Mouse (Mus musculus) lung, postnatal 4 days (tissue): ENCODE measurements around the gene Tmem74b.

Source experiments
- DNase-seq, 2 experiments: peaks; one replicate each; pipeline ENCODE4 v3.0.0; 2021

Gene Tmem74b

DNA sequence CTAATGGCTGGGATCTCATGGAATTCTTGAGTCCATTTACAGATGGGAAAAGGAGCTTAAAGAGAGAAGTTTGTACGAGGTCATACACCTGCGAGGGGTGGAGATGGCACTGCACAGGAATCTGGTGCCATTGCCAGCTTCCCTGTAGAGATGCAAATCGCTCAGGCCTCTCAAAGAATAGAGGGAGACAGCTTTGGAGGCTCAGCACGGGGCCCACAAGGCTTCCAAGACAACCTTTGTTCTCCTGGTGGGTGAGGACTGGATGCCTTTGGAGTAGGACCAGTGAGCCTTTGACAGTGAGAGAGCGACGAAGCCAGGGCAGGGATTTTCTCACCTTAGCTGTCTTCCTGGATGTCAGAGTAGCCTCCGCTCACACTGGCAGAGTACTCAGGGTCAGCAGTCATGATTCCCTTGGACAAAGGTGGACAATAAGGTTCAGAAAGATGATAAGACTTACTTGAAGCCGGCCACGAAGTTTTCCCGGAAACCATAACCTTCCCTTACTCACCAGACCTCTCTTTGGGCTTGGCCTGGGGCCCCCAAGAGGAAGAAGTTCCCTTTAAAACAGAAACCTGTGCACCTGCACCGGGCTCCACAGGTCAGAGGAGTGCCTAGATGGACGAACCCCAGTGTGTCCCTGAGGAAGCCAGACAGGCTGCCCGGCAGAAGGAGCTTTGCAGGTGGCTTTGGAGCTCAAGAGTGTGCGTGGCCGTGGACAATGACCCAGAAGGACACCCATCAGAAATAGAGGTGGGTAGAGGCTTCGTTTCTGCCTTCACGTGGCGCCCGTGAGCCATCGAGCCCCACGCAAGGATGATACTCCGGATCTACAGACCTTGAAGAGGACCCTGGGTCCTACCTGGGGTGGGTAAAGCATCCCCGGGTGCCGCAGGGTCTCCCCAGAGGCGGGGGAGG lies at the start of gene Tmem74b:
Gene Tmem74b (plus strand): TSS at position 778 of the 915 bp plus-strand sequence.
- no peak for DNase-seq

DNA sequence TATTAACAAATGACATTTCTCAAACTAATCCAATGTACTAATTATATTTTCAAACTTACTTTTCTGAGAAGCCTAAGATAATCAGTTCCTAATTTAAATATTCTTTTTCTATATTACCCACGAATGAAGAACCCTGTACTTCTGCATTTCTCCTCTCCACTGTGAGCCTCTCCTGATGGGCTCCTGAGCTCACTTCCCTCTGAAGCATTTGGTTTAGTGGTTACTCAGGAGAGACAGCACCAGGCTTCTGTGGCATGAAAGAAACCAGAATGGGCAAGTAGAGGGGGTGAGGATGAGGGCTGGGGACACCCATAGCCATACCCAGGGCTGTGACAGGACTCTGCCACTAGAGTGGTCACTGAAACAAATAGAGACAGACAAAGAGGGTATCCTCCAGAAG lies 49.8 kb upstream of the Tmem74b start:
- no peak for DNase-seq

DNA sequence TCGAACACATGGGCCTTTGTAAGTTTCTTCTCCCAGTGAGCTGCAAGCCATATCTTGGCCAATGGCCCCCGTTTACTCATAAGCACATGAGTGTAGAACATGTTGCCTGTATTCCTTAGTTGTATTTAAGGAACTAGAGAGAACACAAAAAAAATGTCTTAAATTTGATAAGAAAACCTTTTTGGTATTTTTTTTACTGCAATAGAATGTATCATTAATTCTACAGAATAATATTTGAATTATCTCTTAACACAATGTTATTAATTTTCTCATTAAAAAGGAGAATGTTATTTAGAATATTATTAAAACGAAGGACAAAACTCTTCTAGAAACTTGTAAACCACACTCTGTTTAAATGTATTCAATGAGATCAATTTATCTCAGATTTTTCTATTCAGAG lies 33.4 kb upstream of the Tmem74b start, which contains the start of gene Rad21l:
Gene Rad21l (minus strand): TSS at position 101 of the 400 bp plus-strand sequence.
- DNase-seq: no peak

DNA sequence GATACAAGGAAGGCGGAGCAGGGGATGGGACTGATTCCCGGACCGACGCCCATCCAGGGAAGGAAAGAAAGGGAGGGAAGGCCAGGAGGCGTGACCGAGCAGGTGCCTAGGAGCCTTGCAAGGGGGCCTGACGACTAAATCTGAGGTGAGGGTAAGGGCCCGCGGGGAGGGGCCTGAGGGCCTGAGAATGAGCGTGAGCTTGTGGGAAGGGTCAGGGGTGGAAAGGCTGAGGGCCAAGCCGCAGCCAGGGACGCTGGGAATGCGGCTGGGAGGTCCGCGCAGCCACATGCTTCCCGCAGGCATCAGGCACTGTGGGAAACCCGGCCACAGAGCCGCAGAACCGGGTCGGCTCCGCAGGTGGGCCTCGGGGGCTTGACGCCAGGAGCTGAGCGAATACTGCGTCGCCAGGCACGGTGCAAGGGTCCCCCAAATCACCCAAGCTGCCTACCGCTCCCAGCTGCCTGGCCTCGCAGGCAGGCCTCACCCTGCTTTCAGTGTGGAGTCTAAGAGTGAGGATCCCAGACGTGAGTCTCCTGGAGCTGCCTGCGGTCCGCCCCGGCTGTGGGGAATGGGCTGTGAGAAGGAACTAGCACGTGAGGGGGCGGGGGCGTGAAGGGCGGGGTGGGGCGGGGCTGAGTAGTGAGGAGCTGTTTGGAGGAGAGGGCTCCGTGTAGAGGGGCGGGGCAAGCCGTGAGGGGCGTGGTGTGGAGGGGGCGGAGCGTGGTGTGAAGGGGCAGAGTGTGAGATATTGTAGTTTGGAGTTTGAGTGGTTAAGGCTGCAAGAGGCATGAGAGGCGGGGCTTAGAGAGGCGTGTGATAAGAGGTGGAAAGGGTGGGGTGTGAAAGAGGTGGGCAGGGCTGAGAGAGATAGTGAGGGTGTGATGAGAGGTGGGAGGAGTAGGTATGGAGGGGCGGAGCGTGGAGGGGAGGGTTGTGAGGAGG lies 31.5 kb upstream of the Tmem74b start:
- DNase-seq: no peak

DNA sequence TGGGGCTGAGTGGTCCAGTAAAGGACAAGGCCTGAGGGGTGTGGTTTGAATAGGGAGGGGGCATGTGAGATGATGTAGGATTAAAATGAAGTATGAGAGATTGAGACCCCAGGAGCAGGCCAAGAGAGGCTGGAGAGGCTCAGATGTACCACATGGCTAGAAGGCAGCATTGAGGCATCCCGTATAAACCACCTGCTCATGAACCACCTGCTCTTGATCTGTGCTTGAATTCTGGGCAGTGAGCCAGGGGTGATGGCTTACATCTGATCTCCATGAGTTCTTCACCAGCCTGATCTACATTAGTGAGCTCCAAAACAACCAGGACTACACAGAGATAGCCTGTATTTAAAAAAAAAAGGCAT lies 30.9 kb upstream of the Tmem74b start:
- DNase-seq: no peak

DNA sequence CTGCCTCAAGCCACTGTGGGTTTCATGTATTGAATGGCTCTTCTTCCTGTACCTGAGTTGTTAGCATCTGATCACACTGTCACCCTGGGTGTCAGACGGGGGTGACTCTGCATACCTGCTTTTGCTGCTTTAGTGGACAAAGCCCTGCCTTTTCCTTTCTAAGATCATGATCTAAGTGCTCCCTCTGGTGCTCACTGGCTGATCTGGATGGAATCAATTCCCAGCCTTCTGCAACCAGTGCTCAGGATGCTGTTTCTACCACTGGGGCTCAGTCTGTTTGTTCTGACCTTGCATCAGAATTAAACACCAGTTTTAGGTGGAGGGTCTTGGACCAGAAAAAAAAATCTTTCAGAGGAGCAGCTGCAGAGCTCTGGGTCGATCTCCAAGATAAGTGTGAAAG lies 25.6 kb upstream of the Tmem74b start:
- DNase-seq: no peak

DNA sequence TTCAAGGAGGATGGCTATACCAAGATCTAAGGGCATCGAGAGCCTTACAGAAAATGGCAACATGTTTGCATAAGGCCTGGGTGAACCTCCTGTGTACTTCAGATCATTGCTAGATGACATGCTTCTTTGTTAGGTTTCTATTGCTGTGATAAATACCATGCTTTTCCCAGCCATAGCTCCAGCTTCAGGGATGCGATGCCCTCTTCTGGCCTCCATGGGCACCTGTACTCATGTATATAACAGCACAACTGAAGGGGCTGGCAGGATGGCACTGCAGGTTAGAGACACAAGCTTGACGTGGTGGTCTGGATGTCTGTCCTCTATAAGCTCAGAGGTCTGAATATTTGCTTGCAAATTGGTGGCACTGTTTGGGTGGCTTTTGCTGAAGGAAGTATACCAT lies 19.5 kb upstream of the Tmem74b start:
- DNase-seq: peak in 1 of 2 experiments; percentile 27

DNA sequence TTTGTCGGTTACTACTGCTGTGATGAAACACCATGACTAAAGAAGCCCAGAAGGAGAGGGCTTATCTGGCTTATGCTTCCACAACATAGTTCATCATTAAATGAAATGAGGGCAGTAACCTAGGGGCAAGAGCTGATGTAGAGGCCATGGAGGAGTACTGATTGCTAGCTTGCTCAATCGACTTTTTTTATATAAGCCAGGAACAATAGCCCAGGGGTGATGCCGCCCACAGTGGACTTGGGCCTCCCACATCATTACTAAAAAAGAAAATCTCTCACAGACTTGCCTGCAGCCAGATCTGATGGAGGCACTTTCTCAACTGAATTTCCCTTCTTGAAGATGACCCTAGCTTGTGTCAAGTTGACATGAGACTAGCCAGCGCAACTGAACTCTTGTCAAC lies 18.8 kb upstream of the Tmem74b start:
- no peak for DNase-seq

DNA sequence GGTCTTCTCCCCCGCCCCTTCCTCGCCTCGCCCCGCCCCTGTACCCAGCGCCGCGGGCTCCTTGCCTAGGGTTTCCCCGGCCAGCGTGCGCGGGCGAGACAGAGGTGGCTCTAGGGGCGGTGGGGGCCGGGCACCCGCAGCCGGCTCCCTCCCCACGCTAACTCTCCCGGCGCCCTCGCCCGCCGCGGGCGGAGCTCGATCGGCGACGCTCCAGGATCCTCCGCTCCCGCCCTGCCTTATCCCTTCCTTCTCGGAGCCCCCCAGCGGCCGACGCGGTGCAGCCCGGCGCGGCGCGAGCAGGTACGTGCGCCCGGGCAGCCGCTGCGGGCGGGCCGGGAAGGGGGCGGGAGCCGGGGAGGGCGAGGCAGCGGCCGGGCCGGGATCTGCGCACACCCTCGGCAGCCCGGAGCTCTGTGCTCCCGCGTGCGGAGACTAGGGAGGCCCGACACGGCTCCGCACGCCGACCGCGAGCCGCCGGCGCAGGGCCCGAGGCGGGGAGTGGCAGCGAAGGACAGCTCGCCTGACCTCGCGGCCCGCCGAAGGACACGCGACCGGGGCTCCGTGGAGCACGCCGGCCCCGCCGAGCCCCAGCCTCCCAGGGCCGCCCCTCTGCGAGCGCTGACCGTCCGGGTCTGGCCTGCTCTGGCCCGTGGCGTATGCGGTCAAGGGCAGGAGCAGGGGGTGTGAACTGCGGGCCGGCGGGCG lies 490 bp downstream of the Tmem74b start:
- DNase-seq: peak; percentile 36 to 53

DNA sequence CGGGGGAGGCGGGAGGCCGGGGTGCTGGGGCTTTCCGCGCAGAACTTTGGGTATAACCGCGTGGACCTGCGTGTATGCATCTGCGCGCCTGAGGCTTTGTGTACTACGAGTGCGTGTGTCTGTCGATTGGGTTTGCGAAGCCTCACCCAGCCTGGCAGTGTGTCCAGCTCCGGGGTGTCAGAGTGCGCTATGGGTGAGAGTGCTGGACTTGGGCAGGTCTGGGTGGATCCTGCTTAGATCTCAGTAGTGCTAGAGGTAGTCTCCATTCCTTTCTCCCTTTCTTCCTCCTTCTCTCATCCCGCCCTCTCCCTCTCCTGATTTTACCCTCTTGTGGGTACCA lies 1.0 kb downstream of the Tmem74b start:
- DNase-seq: no peak

DNA sequence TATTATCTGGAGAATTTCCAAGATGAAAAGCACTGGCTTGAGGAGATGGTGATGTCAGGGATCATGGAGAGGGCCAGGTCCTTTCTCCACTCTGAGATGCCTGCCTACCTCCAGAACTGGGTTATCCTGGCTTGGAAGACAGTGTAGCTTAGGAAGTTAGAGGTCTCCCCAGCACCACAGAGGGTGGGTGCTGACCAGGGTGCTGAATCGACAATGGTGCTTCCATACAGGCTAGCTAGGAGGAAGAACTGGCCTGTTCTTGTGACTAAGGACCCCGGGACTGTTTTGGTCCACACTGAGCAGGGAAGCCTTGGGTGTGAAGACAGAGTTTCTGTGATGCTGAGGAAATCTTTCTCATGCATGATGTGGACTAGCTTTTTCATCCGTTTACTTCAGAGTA lies 10.8 kb downstream of the Tmem74b start:
- DNase-seq: peak in 1 of 2 experiments; percentile 24

DNA sequence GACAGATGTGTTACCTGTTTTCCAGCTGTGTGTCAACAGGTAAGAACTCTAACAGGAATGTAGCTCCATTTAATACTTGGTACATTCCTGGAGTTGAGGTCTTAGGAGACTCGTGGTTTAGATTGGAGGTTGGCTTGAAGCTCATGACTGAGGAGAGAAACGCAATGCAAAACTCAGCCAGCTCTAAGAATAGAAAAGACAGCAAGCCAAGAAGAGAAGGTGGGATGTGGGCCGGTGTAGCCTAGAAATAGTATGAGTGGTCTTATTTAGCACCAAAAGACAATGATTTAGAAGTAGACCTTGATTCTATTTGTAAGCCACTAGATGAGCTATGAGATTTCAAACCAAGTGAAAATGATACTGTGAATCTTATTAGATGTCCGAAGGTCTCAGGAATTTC lies 13.7 kb downstream of the Tmem74b start:
- no peak for DNase-seq

DNA sequence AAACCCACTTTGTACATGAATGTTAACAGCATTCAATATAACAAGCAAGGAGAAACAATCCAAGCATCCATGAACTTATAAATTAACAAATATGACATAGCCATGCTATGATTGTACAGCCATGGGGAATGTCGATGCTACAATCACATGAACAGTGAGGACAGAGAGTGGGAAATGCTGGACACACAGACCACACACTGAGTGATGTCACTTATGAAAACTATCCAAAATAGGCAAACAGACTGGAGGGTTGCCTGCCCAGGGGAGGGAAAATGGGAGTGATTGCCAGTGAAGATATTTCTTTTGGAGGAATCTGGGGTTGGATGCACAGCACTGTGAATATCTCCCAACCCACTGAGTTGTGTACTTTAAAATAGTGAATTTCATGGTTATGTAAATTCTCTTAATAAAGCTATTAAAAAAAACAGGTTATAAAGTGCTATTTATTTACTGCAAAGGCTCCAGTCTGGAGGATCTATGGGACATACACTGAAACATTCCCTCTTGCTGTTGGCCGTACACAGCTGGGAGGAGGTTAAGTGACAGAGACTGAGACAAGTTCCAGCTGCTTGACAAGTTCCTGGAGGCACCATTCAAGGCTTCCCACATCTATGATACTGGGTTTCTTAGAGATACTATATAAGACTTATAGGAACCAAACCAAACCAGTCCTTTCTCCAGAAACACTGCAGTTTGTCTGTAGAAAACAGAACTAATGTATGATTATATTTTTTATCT lies 14.7 kb downstream of the Tmem74b start:
- DNase-seq: no peak

DNA sequence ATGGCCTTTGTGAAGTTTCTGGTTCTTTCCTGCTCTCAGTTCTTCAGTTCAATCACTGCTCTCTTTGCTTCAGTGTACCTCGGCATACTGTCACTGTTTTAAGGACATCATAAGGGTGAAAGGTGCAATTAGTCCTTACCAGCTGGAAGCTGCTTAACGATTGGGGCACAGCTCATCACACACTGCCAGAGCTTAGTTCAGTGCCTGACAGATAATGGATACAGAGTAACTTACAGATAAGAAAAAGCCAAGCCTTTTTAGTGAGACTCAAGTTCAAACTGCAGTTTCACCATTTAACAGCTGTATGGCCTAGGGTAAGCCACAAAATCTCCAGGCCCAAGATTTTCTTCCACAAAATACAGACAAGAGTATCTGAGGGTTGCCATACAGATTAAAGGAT lies 22.3 kb downstream of the Tmem74b start:
- no peak for DNase-seq

DNA sequence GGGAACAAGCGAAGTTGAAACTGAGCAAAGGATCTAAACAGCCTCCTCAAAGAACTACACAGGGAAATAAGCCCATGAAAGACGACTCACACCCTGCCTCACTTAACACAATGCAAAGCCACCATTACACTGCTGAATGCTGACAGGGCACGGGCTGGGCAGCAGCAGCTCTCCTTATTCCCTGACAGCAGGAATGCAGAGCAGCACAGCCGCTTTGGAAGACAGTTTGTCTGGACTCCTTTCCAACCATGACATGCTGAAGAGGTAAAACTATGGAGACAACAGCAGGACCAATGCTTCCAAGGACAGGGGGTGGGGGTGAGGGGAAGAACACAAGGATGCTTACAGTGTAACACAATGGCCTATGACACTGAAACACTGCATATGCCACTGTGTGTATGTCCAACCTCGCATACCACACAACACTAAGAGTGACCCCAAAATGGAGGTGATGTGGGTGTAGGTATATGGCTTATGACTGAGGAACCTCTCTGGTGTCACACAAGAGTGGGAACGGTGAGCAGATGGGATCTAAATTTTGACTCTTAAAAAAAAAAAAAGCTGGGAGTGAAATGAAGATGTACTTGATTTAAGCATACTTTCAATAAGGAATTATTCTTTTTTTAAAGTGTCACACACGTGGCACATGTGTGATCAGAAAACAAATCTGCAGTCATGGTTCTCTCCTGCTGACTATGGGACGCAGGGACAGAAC lies 31.5 kb downstream of the Tmem74b start:
- no peak for DNase-seq

DNA sequence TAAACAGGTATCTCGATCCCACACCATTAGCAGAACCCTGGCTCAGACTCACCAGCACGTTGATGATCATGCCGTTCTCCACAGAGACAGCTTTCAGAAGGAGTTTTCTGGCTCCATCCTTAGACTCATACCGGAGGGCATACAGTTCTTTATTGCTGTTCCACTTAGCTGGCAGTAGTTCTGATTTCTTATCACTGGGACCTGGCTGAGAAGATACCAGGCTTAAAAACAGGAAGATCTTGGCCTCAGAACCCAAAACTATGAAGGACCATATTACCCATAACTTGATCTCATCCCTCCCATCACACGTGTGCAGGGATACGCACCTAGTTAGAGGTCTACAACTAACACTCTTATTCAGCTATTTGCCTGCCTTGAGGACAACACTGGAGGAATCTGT lies 33.6 kb downstream of the Tmem74b start:
- no peak for DNase-seq

DNA sequence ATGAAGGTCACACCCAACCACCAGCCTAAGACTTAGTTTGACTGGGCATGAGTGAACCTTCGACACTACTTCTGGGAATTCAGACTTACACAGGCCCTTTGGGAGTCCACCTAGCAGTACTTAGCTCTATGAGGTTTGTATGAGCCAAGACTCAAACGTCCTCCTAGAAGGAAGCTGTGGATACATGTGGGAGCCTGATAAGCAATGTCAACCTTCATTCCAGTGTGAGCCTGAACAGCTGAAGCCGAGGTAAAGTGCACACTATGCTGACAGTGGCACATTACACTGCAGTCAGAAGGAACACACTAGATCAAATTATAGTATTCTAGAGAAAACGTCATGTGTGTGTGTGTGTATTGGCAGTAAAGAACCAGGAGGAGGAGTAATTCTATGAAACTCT lies 36.7 kb downstream of the Tmem74b start:
- no peak for DNase-seq

DNA sequence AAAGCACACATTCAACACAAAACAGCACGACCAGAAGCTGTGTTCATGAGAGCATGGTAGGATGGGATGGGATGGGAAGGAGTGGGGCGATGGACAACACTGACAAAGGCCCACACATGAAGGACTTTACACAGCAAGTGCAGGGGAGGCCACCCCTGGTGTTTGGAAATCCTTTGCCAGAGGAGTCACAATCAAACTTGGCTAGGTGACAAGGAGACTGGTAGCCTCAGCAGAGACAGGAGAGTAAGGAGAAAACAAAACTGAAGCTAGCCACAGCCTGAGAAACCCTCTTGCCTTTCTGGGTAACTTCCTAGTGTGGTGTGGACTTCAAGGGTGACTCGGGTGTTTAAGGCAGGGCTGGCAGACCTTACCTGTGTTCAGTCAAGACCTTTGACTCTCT lies 37.3 kb downstream of the Tmem74b start:
- no peak for DNase-seq

DNA sequence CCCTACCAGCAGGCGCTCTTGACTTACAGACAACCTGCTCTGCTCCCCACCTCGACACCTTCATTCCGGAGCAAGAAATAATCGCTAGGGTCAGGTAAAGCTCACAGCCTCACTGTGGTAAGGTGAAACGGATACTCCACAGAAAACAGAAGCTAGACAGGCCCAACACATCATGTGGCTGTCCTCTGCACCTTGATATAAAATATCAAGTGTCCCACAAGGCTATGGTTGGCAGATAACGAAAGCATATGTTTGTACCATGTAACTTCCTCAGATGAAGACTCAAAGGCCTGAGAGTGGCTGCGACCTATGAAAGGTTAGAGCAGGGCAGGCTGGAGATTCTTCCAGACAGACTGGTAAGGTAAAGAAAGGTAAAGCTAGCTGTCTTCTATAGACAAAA lies 37.7 kb downstream of the Tmem74b start:
- no peak for DNase-seq

DNA sequence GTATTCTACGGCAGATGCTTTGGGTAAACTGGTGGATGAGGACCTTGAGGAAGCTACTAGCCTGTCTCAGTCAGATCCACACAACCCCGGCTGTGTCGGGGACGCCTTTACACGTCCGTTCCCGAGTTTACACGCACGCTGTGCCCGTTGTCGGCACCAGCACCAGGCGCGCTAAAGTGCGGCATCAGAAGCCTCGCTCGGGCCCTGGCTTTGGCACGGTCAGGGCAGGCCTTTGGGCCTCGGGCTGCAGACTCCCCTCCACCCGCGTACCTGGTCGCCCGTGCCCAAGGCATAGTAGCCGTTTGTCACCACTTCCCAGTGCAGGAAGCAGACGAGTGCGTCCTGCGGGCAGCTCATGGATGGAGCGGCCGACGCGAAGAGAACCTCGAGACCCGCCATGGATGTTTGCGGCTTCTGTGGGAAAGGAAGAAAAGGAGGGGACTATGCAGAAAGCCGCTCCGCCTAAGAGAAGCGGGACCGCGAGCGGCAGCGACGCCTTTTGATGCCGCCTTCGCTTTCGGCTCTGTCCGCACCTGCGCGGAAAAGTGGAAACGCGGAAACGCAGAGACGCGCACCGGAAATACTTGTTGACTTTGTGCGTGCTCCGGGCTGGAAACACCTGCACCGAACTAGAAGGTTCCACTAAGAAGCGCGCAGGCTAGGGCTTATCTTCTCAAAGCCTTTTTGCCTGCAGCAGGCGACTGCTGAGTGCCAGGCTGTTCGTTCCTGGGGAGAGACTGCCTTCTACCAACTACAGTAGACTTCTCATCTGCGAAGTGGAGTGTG lies 39.1 kb downstream of the Tmem74b start:
- DNase-seq: peak; percentile 90 to 91

DNA sequence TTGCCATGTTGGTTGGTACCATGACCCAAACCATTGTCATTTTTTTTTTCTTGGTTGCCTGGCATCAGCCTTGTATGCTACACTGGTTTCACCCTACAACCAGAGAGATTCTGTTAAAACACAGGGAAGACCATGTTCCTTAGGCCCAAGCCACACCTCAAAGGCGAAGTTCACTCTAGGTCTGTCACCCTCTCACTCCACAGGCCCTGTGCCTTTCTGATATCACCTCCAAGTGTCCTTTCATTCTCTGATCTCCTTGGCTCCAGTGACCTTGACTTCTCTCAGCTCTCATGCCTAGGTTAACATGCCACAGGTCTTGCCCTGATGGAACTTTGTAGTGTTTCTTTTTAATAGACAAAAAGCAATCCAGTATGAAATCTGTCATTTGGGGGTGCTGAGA lies 40.3 kb downstream of the Tmem74b start:
- DNase-seq: no peak
